Mouse (Mus musculus): ENCODE measurements around the gene Ern2.

DNA sequence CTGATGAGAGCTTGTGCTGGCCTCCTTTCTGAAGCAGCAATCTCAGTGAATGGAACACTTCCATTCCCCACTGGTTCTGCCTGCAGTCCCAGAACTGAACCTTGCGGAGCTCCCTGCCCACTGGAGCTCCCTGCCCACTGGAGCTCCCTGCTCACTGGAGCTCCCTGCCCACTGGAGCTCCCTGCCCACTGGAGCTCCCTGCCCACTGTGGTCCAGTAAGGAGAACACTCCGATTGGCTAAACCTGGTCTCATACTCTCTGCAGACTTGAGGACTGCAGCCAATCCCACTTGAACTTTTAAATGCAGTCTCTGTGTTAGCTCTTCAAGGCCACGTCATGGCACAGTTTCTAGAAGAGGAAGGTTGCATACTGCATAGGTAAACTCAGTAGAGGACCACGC is 40.7 kb upstream of the Ern2 start:
- TF ChIP-seq CTCF (IDR thresholded peaks at IDR 0.05; ENCODE audit: control insufficient read depth, insufficient read depth, low read length) (no peak), POLR2A (IDR thresholded peaks at IDR 0.05; ENCODE audit: borderline replicate concordance, control insufficient read depth, low read depth, low read length) (no peak)

Measured in bone marrow, adult 2 months (tissue).